Mouse (Mus musculus): ENCODE results near the gene Enox1.

DNA sequence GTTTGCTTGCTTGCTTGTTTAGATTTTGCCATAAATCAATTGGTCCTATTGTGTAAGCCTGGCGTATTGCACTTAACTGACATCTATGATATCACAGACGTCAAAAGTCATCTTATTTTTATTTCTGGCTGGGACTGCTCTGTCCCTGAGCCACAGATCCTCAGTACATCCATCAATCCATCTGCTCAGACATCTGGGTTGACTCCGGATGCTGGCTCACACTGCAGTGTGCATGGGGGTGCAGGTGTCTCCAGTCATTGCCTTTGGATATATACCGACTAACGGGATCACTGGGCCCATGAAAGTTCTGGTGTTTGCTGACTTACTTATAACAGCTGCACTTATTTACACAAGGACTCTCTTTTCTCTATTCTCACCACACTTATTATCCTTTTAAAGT is 419.8 kb downstream of the Enox1 start:
- TF ChIP-seq E2F4 (IDR thresholded peaks at IDR 0.05; ENCODE audit: insufficient read depth) (no peak), POLR2A (IDR thresholded peaks at IDR 0.05; ENCODE audit: insufficient read length, low read depth) (no peak), MYOD1 (IDR thresholded peaks at IDR 0.05; ENCODE audit: control insufficient read depth in 1 of 3, insufficient read length in 2 of 3, low read depth in 2 of 3) (no peak), MAX (IDR thresholded peaks at IDR 0.05; ENCODE audit: low read depth) (no peak), TCF12 (IDR thresholded peaks at IDR 0.05; ENCODE audit: insufficient read depth, poor library complexity, severe bottlenecking) (no peak), USF1 (IDR thresholded peaks at IDR 0.05; ENCODE audit: low read depth) (no peak), POLR2AphosphoS2 (IDR thresholded peaks at IDR 0.05; ENCODE audit: insufficient read length, low read depth) (no peak)

All from myocyte (in vitro differentiated cells).